Mouse (Mus musculus) right cerebral cortex, adult 18-20 months (tissue): Measurements from ENCODE around the gene Crybb1.

ENCODE experiments used
- DNase-seq: peaks from one replicate; pipeline ENCODE4 v3.0.0; 2022; ENCODE audit warnings: mixed read lengths

Crybb1 gene

GRCm38 (mm10) chr5:112266011-112266777 lies 10.6 kb downstream of the Crybb1 start:
- DNase-seq = no peak

DNA sequence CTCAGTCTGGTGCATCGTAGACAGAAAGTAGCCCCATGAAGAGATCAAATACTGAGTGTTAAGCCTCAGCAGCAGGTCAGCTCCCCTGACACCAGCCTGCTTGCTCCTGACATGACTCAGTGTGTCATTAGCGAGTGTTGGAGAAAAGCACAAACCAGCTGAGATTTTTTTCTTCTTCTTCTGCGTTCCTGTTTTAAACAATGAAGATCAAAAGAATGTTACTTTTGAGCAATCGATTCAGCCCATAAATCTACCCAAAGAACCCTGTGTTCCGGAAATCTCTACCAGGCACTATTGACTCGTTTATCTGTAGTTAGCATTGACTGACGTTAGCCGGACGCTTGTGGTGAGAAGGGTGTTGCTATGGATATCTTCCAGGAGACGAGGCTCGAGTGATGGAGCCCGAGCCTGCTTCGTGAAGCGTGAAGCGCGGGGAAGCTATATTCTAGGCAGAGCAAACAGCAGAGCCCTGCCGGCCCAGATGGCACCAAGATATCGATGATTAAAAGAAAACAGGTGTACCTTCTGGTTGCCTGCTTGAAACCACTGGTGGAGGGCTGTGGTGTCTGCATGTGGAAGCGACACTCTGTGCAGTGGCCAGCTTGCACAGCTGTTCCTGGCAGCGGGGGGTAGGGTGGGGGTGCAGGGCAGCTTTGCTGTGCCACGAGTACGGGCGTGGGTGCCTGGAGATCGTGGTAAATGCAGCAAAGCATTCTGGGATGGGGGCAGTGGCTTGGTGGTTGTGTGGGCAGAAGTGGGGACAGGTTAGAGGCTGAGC lies 15.3 kb downstream of the Crybb1 start:
- DNase-seq = peak; percentile 48

- no peak for DNase-seq
Observed at GRCm38 (mm10) chr5:112272934-112273333, 17.3 kb downstream of the Crybb1 start.

GRCm38 (mm10) chr5:112273746-112274463 lies 18.3 kb downstream of the Crybb1 start:
- no peak for DNase-seq

GRCm38 (mm10) chr5:112275021-112275804 lies 19.6 kb downstream of the Crybb1 start:
- no peak for DNase-seq

GRCm38 (mm10) chr5:112276267-112276873 lies 20.8 kb downstream of the Crybb1 start, which contains the start of gene Tpst2:
TSS of gene Tpst2 (plus strand) at chr5:112276691.
- DNase-seq = peak; percentile 100

DNA sequence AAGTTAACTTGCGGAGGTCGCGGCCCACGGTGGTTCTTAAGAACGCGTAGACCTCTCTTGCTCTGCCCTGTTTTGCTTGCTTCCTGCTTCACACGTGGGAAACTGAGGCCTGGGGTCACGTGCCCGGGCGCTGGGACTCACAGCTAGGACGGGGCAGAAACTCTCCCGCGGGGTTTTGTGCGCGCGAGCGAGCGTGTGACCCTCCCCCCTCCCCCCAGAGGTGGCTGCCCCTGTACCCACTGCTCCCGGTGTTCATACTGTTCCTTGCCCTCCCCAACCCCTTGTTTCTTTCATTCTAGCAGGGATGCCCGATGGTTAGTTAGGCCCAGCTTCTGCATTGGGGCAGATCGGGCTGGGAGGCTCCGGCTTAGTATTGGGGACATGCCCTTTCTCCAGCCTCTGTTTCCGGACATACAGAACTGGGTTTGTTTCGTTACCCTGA lies 21.3 kb downstream of the Crybb1 start:
- DNase-seq = no peak

- no peak for DNase-seq
Observed at GRCm38 (mm10) chr5:112277906-112278470, 22.4 kb downstream of the Crybb1 start.

GRCm38 (mm10) chr5:112279181-112280021 lies 23.8 kb downstream of the Crybb1 start:
- DNase-seq = no peak

DNA sequence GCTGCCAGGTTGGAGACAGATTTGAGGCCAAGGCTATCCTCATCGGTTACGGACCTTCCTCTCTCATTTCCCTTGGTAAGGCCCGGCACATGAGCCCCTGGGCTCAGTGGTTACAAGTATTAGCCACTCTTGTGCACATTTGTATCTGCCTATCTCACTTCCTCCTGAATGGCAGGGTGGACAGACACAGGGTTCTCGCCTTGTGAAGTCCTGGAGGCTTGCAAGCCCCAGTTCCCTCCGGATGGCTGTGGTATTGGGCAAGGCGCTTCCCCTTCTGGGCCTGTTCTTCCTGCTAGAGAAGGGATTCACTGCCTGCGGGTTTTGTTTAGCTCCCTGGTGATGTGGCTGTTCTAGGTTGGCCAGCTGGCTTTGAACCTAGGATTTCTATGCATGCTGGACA lies 24.5 kb downstream of the Crybb1 start:
- no peak for DNase-seq

GRCm38 (mm10) chr5:112280863-112281660 lies 25.4 kb downstream of the Crybb1 start:
- DNase-seq = no peak

- no peak for DNase-seq
Observed at GRCm38 (mm10) chr5:112281676-112282075, 26.1 kb downstream of the Crybb1 start.

GRCm38 (mm10) chr5:112282123-112282779 lies 26.6 kb downstream of the Crybb1 start:
- DNase-seq = no peak

DNA sequence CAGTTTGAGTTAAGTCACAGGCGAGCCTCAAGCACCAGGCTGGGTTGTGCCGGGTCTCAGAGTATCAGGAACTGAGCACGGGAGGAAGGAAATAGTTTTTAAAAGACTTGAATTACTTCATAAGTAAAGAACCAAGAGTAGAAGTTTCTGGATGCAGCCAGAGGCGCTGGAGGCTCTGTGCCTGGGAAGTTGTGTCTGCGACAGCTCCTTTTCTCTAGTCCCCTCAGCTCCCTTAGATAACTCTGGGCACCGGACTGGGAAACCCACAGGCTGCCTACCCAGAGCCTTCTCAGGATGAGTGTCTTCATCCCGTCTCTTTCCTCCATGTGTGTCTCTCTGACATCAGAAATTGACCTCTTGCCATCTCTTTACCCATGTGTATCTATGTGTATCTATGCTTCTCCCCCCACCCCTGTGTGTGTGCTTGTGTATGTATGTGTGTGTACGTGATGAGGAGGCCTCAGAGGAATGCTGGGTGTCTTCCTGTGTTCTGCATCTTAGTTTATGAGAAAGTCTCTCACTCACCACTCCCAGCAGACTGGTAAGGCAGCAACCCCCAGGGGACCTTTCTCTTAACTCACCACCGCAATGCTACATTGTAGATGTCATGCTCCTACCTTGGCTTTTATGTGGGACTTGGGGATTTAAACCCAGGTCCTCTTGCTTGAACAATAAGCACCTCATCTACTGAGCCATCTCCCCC lies 27.3 kb downstream of the Crybb1 start:
- no peak for DNase-seq

DNA sequence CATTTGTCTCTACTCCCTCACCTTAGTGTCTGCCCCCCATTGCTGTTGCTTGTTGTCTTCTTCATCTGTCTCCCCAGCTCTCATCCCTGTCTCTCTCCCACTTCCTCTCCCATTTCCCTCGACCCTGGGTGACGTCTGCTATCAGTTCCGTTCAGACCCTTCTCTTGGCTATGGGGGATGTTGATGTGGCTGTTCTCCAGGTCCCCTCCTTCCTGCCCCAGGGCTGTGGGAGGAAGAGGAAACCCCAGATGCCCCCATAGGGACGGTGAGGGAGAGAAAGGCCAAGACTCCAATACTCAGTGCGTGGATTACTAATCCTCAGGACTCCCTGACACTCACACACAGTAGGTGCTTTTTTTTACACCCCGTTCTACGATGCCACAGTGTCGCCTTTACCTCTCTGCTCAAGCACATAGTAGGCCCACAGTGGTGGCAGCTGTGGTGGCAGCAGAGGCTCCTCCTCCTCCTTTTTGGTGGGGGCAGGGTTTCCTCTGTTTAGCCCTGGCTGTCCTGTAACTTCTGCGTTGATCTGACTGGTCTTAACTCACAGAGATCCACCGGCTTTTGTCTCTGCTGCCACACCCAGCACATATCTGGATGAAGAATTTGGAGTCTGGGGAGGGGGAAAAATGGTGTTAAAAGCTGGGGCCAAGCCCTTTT lies 28.1 kb downstream of the Crybb1 start:
- no peak for DNase-seq

DNA sequence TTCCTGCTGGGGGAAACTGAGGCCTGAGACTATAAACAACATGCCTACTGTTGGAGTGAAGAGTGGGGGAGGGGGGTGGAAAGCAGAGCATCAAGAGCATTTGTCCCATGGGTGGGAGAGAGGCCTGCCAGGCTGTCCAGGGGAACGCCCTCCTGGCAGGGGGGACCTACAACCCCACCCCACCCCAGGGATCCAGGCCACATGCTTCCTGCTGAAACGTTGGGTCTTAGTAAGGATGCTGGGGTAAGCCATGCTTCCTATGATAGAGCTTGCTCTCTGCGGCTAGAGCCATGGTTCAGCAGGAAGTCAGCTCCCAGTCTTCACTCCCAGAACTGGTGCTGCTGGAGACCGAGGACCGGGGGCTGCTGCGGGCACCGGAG lies 28.6 kb downstream of the Crybb1 start:
- DNase-seq = no peak

DNA sequence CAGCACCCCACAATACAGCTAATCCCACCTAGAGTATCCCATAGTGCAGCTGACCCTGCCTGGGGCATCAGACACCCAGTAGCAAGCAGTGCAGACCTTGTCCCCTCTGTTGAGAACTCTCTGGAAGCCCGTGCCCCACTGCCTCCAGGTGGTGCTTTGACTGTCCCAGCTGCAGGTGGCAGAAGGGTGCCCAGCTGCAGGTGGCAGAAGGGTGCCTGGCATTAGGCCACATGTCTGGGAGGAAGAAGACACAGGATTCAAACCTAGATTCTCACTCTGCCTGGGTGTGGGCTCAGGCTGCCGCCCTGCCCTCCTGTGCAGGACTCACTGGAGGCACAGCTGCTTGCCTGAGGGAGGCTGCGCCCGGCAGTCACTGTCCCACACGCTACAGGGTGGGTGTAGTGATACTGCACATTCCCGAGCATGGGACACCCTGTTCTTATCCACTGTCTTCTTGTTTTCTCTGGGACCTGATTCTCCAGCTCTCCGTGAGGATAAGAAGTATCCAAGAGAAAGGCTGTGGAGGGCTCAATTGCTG lies 30.0 kb downstream of the Crybb1 start:
- no peak for DNase-seq

- DNase-seq = no peak
Observed at GRCm38 (mm10) chr5:112286608-112286983, 31.0 kb downstream of the Crybb1 start.
